Mouse (Mus musculus) limb, embryonic 15.5 days (tissue): ENCODE measurements around the gene Slc1a1. TPM values are rescaled to one million over a fixed set of nuclear protein-coding genes. Genes with fewer than 3 reads are reported as not detected.
A peak's percentile ranks its signal among the peaks of the same experiment; 100 is the strongest.

Source experiments
- ATAC-seq: fragments of 200-750 bp; cut with Nextera tagmentation; 2 replicates; pipeline ENCODE4 v1.8.0; 2017; ENCODE audit warnings: low read depth, moderate TSS enrichment; ENCODE audit not compliant: insufficient number of reproducible peaks, low FRiP score, low TSS enrichment
- H3K27ac ChIP-seq: fragments of 300-500 bp; sonication (generic); 2 replicates; pipeline ENCODE4 v1.5.1; 2015; ENCODE audit warnings: moderate library complexity, mild to moderate bottlenecking, inconsistent platforms
- H3K27me3 ChIP-seq: fragments of 300-500 bp; sonication (generic); 2 replicates; pipeline ENCODE4 v1.6.1; 2015; ENCODE audit warnings: inconsistent platforms
- H3K36me3 ChIP-seq: fragments of 300-500 bp; sonication (generic); 2 replicates; pipeline ENCODE4 v1.6.1; 2015; ENCODE audit warnings: inconsistent platforms
- H3K4me1 ChIP-seq: fragments of 300-500 bp; sonication (generic); 2 replicates; pipeline ENCODE4 v1.6.1; 2015; ENCODE audit warnings: inconsistent platforms
- H3K4me2 ChIP-seq: fragments of 300-500 bp; sonication (generic); 2 replicates; pipeline ENCODE4 v1.6.1; 2015; ENCODE audit warnings: mild to moderate bottlenecking, inconsistent platforms
- H3K4me3 ChIP-seq: fragments of 300-500 bp; sonication (generic); 2 replicates; pipeline ENCODE4 v1.5.1; 2015; ENCODE audit warnings: mild to moderate bottlenecking, inconsistent platforms
- H3K9ac ChIP-seq: fragments of 300-500 bp; sonication (generic); 2 replicates; pipeline ENCODE4 v1.6.1; 2015; ENCODE audit warnings: inconsistent platforms
- H3K9me3 ChIP-seq: fragments of 300-500 bp; sonication (generic); 2 replicates; pipeline ENCODE4 v1.6.1; 2016; ENCODE audit warnings: inconsistent platforms
- WGBS: fragments of 180-500 bp; shearing (Covaris S2); methylation state at CpG from one replicate; pipeline ENCODE4 v1.1.7; 2015; 5-methylcytosine and 5-hydroxymethylcytosine counted together
- polyA plus RNA-seq: library from polyadenylated mRNA; unstranded; fragments of >200 nt; fragmentation: Nextera tagmentation; extraction: Ambion mirVana; gene quantifications from 2 replicates; pipeline ENCODE4 v1.2.1, GENCODE M21; 2015

The Slc1a1 gene
- polyA plus RNA-seq, 1 experiment from 2014 or later, result 1.3 TPM

- no peak overlapping the region for H3K9ac ChIP-seq
- no peak overlapping the region for H3K4me3 ChIP-seq
- no peaks in the 10 kb centered on the region for H3K9me3 ChIP-seq
- no peaks in the 10 kb centered on the region for H3K27me3 ChIP-seq
- no peak for ATAC-seq
- H3K4me1 ChIP-seq, result no peaks in the 10 kb centered on the region
- 70% methylated on average over 4 of the region's 4 CpGs for WGBS
- no peak overlapping the region for H3K4me2 ChIP-seq
- H3K27ac ChIP-seq, result no peak overlapping the region
- H3K36me3 ChIP-seq, result no peaks in the 10 kb centered on the region
These were observed 92.5 kb downstream of the Slc1a1 start for GRCm38 (mm10) chr19:28927396-28927795.

- no peak overlapping the region for H3K4me2 ChIP-seq
- no peaks in the 10 kb centered on the region for H3K9me3 ChIP-seq
- no peaks in the 10 kb centered on the region for H3K36me3 ChIP-seq
- no peak for ATAC-seq
- no peaks in the 10 kb centered on the region for H3K27me3 ChIP-seq
- H3K4me3 ChIP-seq, result no peak overlapping the region
- no peaks in the 10 kb centered on the region for H3K4me1 ChIP-seq
- no peak overlapping the region for H3K9ac ChIP-seq
- no peak overlapping the region for H3K27ac ChIP-seq
These were observed 94.2 kb downstream of the Slc1a1 start for GRCm38 (mm10) chr19:28929034-28929433.

- Histone ChIP-seq H3K4me2 (no peak overlapping the region), H3K27me3 (no peaks in the 10 kb centered on the region), H3K27ac (no peak overlapping the region), H3K36me3 (no peaks in the 10 kb centered on the region), H3K9ac (no peak overlapping the region), H3K4me3 (no peak overlapping the region), H3K9me3 (no peaks in the 10 kb centered on the region), H3K4me1 (no peaks in the 10 kb centered on the region)
- 81% methylated on average over 3 of the region's 3 CpGs for WGBS
- ATAC-seq, result no peak
These were observed 100.0 kb downstream of the Slc1a1 start for GRCm38 (mm10) chr19:28934897-28935296.

GRCm38 (mm10) chr19:28940135-28940874 is 105.5 kb downstream of the Slc1a1 start:
- Histone ChIP-seq H3K4me1 (no peaks in the 10 kb centered on the region), H3K36me3 (no peaks in the 10 kb centered on the region), H3K27ac (no peak overlapping the region), H3K9me3 (no peaks in the 10 kb centered on the region), H3K27me3 (no peaks in the 10 kb centered on the region), H3K4me2 (no peak overlapping the region), H3K4me3 (no peak overlapping the region), H3K9ac (no peak overlapping the region)
- ATAC-seq, result no peak
- 59% methylated on average over 9 of the region's 9 CpGs for whole genome bisulfite sequencing

GRCm38 (mm10) chr19:28941271-28941670 is 106.4 kb downstream of the Slc1a1 start:
- Histone ChIP-seq H3K4me1 (no peaks in the 10 kb centered on the region), H3K27ac (no peak overlapping the region), H3K4me3 (no peak overlapping the region), H3K9me3 (no peaks in the 10 kb centered on the region), H3K36me3 (no peaks in the 10 kb centered on the region), H3K9ac (no peak overlapping the region), H3K27me3 (no peaks in the 10 kb centered on the region), H3K4me2 (no peak overlapping the region)
- ATAC-seq, result no peak
- 62% methylated on average over 4 of the region's 4 CpGs for WGBS

GRCm38 (mm10) chr19:28946782-28947181 is 111.9 kb downstream of the Slc1a1 start:
- no peaks in the 10 kb centered on the region for H3K36me3 ChIP-seq
- no peaks in the 10 kb centered on the region for H3K4me1 ChIP-seq
- WGBS, result 36% methylated on average over 4 of the region's 4 CpGs
- no peak overlapping the region for H3K9ac ChIP-seq
- no peak overlapping the region for H3K4me3 ChIP-seq
- no peaks in the 10 kb centered on the region for H3K27me3 ChIP-seq
- no peak for ATAC-seq
- H3K4me2 ChIP-seq, result no peak overlapping the region
- no peaks in the 10 kb centered on the region for H3K9me3 ChIP-seq
- H3K27ac ChIP-seq, result no peak overlapping the region

GRCm38 (mm10) chr19:28947311-28947710 is 112.5 kb downstream of the Slc1a1 start:
- Histone ChIP-seq H3K4me1 (no peaks in the 10 kb centered on the region), H3K4me2 (no peak overlapping the region), H3K4me3 (no peak overlapping the region), H3K27ac (no peak overlapping the region), H3K36me3 (no peaks in the 10 kb centered on the region), H3K27me3 (no peaks in the 10 kb centered on the region), H3K9me3 (no peaks in the 10 kb centered on the region), H3K9ac (no peak overlapping the region)
- no peak for ATAC-seq
- 43% methylated on average over 2 of the region's 2 CpGs for WGBS

GRCm38 (mm10) chr19:28951251-28951650 is 116.4 kb downstream of the Slc1a1 start:
- no peaks in the 10 kb centered on the region for H3K9me3 ChIP-seq
- no peak overlapping the region for H3K27ac ChIP-seq
- H3K4me1 ChIP-seq, result no peaks in the 10 kb centered on the region
- no peak overlapping the region for H3K4me2 ChIP-seq
- H3K36me3 ChIP-seq, result no peaks in the 10 kb centered on the region
- H3K27me3 ChIP-seq, result no peaks in the 10 kb centered on the region
- ATAC-seq, result no peak
- H3K9ac ChIP-seq, result no peak overlapping the region
- no peak overlapping the region for H3K4me3 ChIP-seq
- WGBS, result 79% methylated on average over 5 of the region's 5 CpGs

GRCm38 (mm10) chr19:28963113-28963512 is 128.3 kb downstream of the Slc1a1 start:
- peak overlapping the region; percentile 92 for H3K4me2 ChIP-seq
- no peaks in the 10 kb centered on the region for H3K9me3 ChIP-seq
- H3K36me3 ChIP-seq, result no peaks in the 10 kb centered on the region
- 38% methylated on average over 3 of the region's 3 CpGs for WGBS
- no peak overlapping the region for H3K9ac ChIP-seq
- peak overlapping the region; percentile 89; the same call in 1 of the 2 replicates for H3K4me3 ChIP-seq
- no peak overlapping the region for H3K27ac ChIP-seq
- H3K4me1 ChIP-seq, result peaks cover 11% of the 10 kb centered on the region
- no peaks in the 10 kb centered on the region for H3K27me3 ChIP-seq
- no peak for ATAC-seq

GRCm38 (mm10) chr19:28963513-28963841 is 128.6 kb downstream of the Slc1a1 start:
- peak overlapping the region; percentile 89 for H3K4me3 ChIP-seq
- H3K4me2 ChIP-seq, result peak overlapping the region; percentile 92
- ATAC-seq, result no peak
- no peaks in the 10 kb centered on the region for H3K9me3 ChIP-seq
- 2% methylated on average over 4 of the region's 4 CpGs for WGBS
- H3K27me3 ChIP-seq, result no peaks in the 10 kb centered on the region
- no peak overlapping the region for H3K27ac ChIP-seq
- no peaks in the 10 kb centered on the region for H3K36me3 ChIP-seq
- peaks cover 11% of the 10 kb centered on the region for H3K4me1 ChIP-seq
- peak overlapping the region; percentile 77; the same call in 1 of the 2 replicates for H3K9ac ChIP-seq

Other genes starting within 250 kb of the Slc1a1 start
- gene Glis3, start 155.0 kb upstream of the Slc1a1 start, polyA plus RNA-seq, result 2.7 and 3.0 TPM in 2 replicates
- 5.7 and 8.2 TPM in 2 replicates for gene Plpp6, start 128.9 kb downstream of the Slc1a1 start, polyA plus RNA-seq
- 0.47 and 1.5 TPM in 2 replicates for gene 4430402I18Rik, start 132.8 kb downstream of the Slc1a1 start, polyA plus RNA-seq
- 34.9 and 35.2 TPM in 2 replicates for gene Cdc37l1, start 155.3 kb downstream of the Slc1a1 start, polyA plus RNA-seq
- 73.8 and 85.0 TPM in 2 replicates for gene Ak3, start 212.9 kb downstream of the Slc1a1 start, polyA plus RNA-seq